Mouse (Mus musculus): ENCODE results near the gene Tbcc. TPM values are rescaled to one million over a fixed set of nuclear protein-coding genes. Genes with fewer than 3 reads are reported as not detected.
A peak's percentile ranks its signal among the peaks of the same experiment; 100 is the strongest.

The Tbcc gene
- total RNA-seq, 2 experiments from 2014 or later = 27.3 to 36.3 TPM

DNA sequence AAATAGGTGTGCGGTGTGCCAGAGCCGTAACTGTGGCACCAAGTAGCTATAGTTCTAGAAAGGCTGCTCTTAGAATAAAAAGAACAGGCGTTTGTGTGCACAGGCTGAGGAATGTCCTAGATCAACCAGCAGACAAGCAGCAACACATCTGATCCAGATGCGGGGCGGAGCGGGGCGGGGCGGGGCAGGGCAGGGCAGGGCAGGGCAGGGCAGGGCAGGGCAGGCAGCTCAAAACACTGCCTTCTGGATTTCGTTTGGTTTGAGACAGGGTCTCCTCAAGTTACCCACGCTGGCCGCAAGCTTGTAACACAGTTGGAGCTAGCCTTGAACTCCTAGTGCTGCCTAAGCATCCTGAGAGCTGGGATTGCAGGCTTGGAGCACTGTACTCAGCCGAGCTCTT is 38.8 kb downstream of the Tbcc start:
- no peak for DNase-seq (ENCODE audit: low spot score in 2 of 2)
- Histone ChIP-seq H3K4me3 (no peak overlapping the region), H3K27ac (no peak overlapping the region)
- no peak for TF ChIP-seq CTCF (conservative IDR thresholded peaks at IDR 0.05)

DNA sequence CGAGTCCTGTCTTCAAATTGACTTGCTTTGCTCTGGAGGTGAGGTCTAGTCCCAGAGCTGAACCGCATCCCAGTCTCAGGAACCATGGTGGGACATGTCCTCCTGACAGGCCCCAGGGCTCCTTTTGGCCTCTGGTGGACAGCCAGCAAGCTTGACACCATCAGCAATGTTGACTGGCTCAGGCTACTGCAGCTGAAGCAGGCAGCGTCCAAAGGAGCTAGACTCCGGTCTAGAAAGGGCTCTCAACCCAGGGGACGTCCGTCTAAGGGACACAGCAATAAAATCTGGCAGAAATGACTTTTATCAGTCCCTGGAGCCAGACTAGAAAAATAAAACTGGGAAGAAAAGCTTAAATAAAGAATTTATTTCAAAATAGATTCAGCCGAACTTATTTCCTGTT is 39.4 kb downstream of the Tbcc start:
- H3K27ac ChIP-seq = no peak overlapping the region
- H3K4me3 ChIP-seq = no peak overlapping the region
- no peak for DNase-seq (ENCODE audit: low spot score in 2 of 2)
- TF ChIP-seq CTCF (conservative IDR thresholded peaks at IDR 0.05) = no peak

DNA sequence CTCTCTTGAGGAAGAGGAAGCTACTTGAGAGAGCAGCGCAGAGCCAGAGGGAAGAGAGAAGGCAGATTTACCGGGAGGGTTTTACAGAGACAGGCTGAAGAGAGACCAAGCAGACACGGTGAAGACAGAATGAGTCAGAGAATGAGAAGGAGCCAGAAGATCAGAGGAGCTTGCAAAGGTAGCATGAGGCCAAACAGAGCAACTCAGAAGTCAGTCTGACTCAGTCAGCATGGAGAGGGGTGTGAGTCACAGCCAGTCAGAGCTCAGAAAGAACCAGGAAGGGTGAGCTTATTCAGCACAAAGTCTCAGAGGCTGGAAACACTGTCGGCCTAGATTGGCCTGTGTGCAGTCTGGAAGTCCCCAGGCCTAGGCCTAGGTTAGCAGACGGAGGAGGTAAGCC is 42.5 kb downstream of the Tbcc start:
- peak overlapping the region; percentile 48 for H3K27ac ChIP-seq
- no peak overlapping the region for H3K4me3 ChIP-seq
- no peak for TF ChIP-seq CTCF (conservative IDR thresholded peaks at IDR 0.05)
- DNase-seq (ENCODE audit: low spot score in 2 of 2) = no peak

DNA sequence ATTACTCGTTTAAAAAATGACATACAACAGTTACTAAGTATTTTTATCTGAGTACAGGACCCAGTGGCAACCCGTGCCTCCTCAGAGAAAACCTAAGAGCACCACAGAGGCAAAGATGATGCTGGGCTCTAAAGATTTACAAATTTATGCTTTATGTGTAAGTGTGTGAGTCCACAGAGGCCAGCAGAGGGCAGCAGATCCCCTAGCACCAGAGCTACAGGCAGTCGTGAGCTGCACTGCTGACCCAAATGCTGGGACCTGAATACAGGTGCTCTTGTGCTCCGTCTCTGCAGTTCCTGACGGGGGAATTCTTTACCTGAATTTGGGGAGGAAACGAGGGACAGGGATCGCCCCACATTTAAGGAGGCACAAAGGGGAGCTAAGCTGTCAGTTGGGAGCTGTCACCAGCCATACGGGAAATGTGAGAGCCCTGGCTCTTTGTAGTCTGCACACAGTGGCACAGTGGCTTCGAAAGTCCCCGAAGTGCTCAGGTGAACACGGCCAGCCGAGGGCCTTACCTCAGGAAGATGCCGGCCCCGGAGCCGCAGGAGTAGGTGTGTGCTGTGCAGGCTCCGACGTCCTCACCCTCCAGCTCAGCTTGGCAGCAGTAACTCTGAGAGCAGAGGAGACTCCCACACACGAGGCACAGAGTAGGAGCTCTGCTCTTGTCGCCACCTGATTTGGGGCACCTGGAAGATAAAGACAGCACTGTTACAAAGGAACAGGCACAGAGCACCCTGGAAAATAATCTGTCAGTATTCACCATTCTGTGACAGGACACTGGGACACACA is 43.3 kb downstream of the Tbcc start:
- peak; percentile 44 to 64 for DNase-seq (ENCODE audit: low spot score in 2 of 2)
- Histone ChIP-seq H3K4me3 (no peak overlapping the region), H3K27ac (peak overlapping the region; percentile 48; the same call in 1 of the 2 replicates)
- TF ChIP-seq CTCF (conservative IDR thresholded peaks at IDR 0.05) = peak; percentile 85

DNA sequence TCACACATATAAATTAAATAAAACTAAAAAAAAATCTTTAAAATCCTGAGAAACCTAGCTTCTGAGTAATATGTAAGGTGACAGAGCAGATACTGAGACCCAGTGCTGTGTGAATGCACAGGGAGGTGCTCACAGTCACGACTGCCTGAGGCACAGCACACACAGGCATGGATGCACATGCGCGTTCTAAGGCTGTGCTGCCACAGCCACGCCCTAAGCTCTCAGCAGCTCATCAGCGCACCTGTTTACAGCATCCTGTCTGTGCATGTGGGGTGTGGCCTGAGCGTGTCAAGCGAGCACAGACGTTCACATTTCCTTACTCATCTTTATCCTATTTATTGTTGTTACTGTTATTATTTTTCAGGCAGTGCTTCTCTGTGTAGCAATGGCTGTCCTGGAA is 50.0 kb downstream of the Tbcc start:
- Histone ChIP-seq H3K4me3 (no peak overlapping the region), H3K27ac (no peak overlapping the region)
- no peak for TF ChIP-seq CTCF (conservative IDR thresholded peaks at IDR 0.05)
- DNase-seq (ENCODE audit: low spot score in 2 of 2) = no peak

Other genes starting within 250 kb of the Tbcc start
- gene Klc4, start 244.7 kb upstream of the Tbcc start, total RNA-seq (2021) = 10 to 100 TPM; 19.0 to 20.1 TPM
- 10 to 100 TPM; 52.2 to 53.5 TPM for gene Mrpl2, start 244.5 kb upstream of the Tbcc start, total RNA-seq (2021)
- gene Cul7, start 240.3 kb upstream of the Tbcc start, total RNA-seq (2021) = 10 to 100 TPM; 19.1 to 20.4 TPM
- gene Rrp36, start 216.3 kb upstream of the Tbcc start, total RNA-seq (2021) = 10 to 100 TPM; 15.8 to 16.8 TPM
- gene Mea1, start 211.9 kb upstream of the Tbcc start, total RNA-seq (2021) = 100 to 1,000 TPM in 1 of 2 experiments, 10 to 100 TPM in 1; 99.8 to 104 TPM
- gene Klhdc3, start 209.8 kb upstream of the Tbcc start, total RNA-seq (2021) = 100 to 1,000 TPM; 163 to 173 TPM
- 10 to 100 TPM; 88.0 to 91.4 TPM for gene Ppp2r5d, start 185.6 kb upstream of the Tbcc start, total RNA-seq (2021)
- gene Pex6, start 179.2 kb upstream of the Tbcc start, total RNA-seq (2021) = 10 to 100 TPM; 53.6 to 58.4 TPM
- gene Gnmt, start 161.5 kb upstream of the Tbcc start, total RNA-seq (2021) = 1 to 10 TPM in 1 of 2 experiments, under 1 TPM in 1; 0.90 to 1.2 TPM
- 10 to 100 TPM; 67.9 to 72.4 TPM for gene Cnpy3, start 138.5 kb upstream of the Tbcc start, total RNA-seq (2021)
- not detected for gene Ptcra, start 127.0 kb upstream of the Tbcc start, total RNA-seq (2021)
- gene 2310039H08Rik, start 118.0 kb upstream of the Tbcc start, total RNA-seq (2021) = 10 to 100 TPM in 1 of 2 experiments, 1 to 10 TPM in 1; 8.7 to 10.7 TPM
- 10 to 100 TPM; 42.8 to 51.2 TPM for gene Rpl7l1, start 108.0 kb upstream of the Tbcc start, total RNA-seq (2021)
- 10 to 100 TPM; 56.1 to 61.3 TPM for gene Bicral, start 32.2 kb upstream of the Tbcc start, total RNA-seq (2021)
- gene Prph2, start 19.8 kb downstream of the Tbcc start, total RNA-seq (2021) = not detected
- gene Ubr2, start 119.9 kb downstream of the Tbcc start, total RNA-seq (2021) = 10 to 100 TPM; 61.0 to 63.7 TPM